ENCODE assay signal across 8 mouse cellular contexts in the genomic region with DNA sequence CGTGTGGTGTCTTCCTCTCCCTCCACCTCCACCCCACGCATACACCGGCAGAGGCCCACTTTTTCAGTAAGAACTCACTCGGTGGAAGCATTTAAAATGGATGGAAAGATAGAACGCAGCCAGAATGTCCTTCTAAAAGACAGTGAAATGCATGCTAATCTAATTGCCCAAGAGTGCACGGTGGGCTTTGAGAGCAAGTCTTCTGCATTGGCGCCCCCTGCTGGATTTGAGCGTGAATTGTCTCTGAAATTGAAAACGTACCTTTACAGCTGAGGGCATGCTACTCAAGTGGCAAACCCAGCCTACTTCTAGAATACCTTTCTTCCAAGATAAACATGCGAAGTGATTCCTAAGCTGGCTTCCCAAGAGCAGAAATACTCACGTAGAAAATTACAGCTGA.
DNase-seq lines count a peak whose midpoint lies in the region; ATAC-seq and TF ChIP-seq lines count a peak whose summit lies in the region.

No protein-coding gene starts in this region.

- TF ChIP-seq CTCF in E14TG2a.4 (conservative IDR thresholded peaks at IDR 0.05; ENCODE audit: low read length), result peak; percentile 56
- peak; percentile 92 for TF ChIP-seq CTCF in brain, embryonic 14.5 days (IDR thresholded peaks at IDR 0.05; ENCODE audit: borderline replicate concordance, extremely low read depth, insufficient read depth, insufficient read length)
- peak; percentile 56; the same call in 1 of the 2 replicates for TF ChIP-seq CTCF in embryonic fibroblast, embryonic 13.5 days (IDR thresholded peaks at IDR 0.05; ENCODE audit: borderline replicate concordance, insufficient read depth, low read length)
- TF ChIP-seq CTCF in heart, postnatal 0 days (IDR thresholded peaks at IDR 0.05; ENCODE audit: low read depth), result peak; percentile 85

- ATAC-seq in heart, postnatal 0 days (ENCODE audit: insufficient read depth, low read depth), result no peak
- no peak for ATAC-seq in liver, embryonic 13.5 days (ENCODE audit: low read depth)
- peak; percentile 87 for ATAC-seq in neural tube, embryonic 15.5 days (ENCODE audit: low FRiP score)

- no peak overlapping the region for H3K9ac ChIP-seq in heart, postnatal 0 days (replicated peaks; ENCODE audit: low read depth, low read length)
- H3K9ac ChIP-seq in liver, embryonic 13.5 days, result no peak overlapping the region
- no peak overlapping the region for H3K9ac ChIP-seq in neural tube, embryonic 15.5 days (replicated peaks)

- peaks cover 17% of the 10 kb centered on the region for H3K9me3 ChIP-seq in E14TG2a.4 (ENCODE audit: low read length)
- no peaks in the 10 kb centered on the region for H3K9me3 ChIP-seq in heart, postnatal 0 days (replicated peaks; ENCODE audit: control insufficient read depth, low read length)
- H3K9me3 ChIP-seq in liver, embryonic 13.5 days (replicated peaks), result no peaks in the 10 kb centered on the region
- no peaks in the 10 kb centered on the region for H3K9me3 ChIP-seq in neural tube, embryonic 15.5 days (replicated peaks)

- TF ChIP-seq EP300 in heart, postnatal 0 days (IDR thresholded peaks at IDR 0.05; ENCODE audit: low read depth), result no peak

- peak; percentile 94 for DNase-seq in brain, embryonic 14.5 days (ENCODE audit: low read depth)
- DNase-seq in heart, postnatal 0 days (ENCODE audit: low spot score), result peak; percentile 56
- DNase-seq in kidney, postnatal 25 days, result peak; percentile 45 to 71
- DNase-seq in liver, embryonic 13.5 days, result peak; percentile 6
- DNase-seq in thymus, postnatal 4 days, result peak; percentile 55

- TF ChIP-seq POLR2A in brain, embryonic 14.5 days (IDR thresholded peaks at IDR 0.05; ENCODE audit: borderline replicate concordance, extremely low read depth, insufficient read depth, insufficient read length, poor library complexity, severe bottlenecking), result no peak
- no peak for TF ChIP-seq POLR2A in embryonic fibroblast, embryonic 13.5 days (IDR thresholded peaks at IDR 0.05; ENCODE audit: low read depth, low read length)

- H3K36me3 ChIP-seq in E14TG2a.4 (ENCODE audit: insufficient read depth, low read length), result no peaks in the 10 kb centered on the region
- H3K36me3 ChIP-seq in heart, postnatal 0 days (replicated peaks; ENCODE audit: control insufficient read depth, insufficient read depth, low read length), result no peaks in the 10 kb centered on the region
- no peaks in the 10 kb centered on the region for H3K36me3 ChIP-seq in liver, embryonic 13.5 days
- H3K36me3 ChIP-seq in neural tube, embryonic 15.5 days, result no peaks in the 10 kb centered on the region

- no peaks in the 10 kb centered on the region for H3K27me3 ChIP-seq in E14TG2a.4 (ENCODE audit: insufficient read depth, low read length)
- 0 out of 2 replicates have a peak, but pooled peaks cover 3% of the 10 kb centered on the region for H3K27me3 ChIP-seq in heart, postnatal 0 days (ENCODE audit: control insufficient read depth, insufficient read depth, low read length)
- H3K27me3 ChIP-seq in liver, embryonic 13.5 days, result no peaks in the 10 kb centered on the region
- H3K27me3 ChIP-seq in neural tube, embryonic 15.5 days (replicated peaks), result no peaks in the 10 kb centered on the region

- WGBS in heart, postnatal 0 days, result 20% methylated on average over 11 of the region's 11 CpGs
- 23% methylated on average over 11 of the region's 11 CpGs for WGBS in liver, embryonic 13.5 days (ENCODE audit: insufficient replicate concordance)
- WGBS in neural tube, embryonic 15.5 days, result 10% methylated on average over 11 of the region's 11 CpGs

- peak overlapping the region; percentile 35; the same call in 1 of the 2 replicates for H3K4me2 ChIP-seq in heart, postnatal 0 days (ENCODE audit: low read depth, low read length)
- H3K4me2 ChIP-seq in liver, embryonic 13.5 days, result no peak overlapping the region
- H3K4me2 ChIP-seq in neural tube, embryonic 15.5 days, result peak overlapping the region; percentile 44

- H3K4me1 ChIP-seq in E14TG2a.4 (replicated peaks; ENCODE audit: low read depth, low read length), result no peaks in the 10 kb centered on the region
- no peaks in the 10 kb centered on the region for H3K4me1 ChIP-seq in embryonic fibroblast, embryonic 13.5 days (ENCODE audit: control insufficient read depth, insufficient read depth, low read length)
- H3K4me1 ChIP-seq in heart, postnatal 0 days (ENCODE audit: control insufficient read depth, insufficient read depth), result no peaks in the 10 kb centered on the region
- H3K4me1 ChIP-seq in liver, embryonic 13.5 days (replicated peaks), result no peaks in the 10 kb centered on the region
- peaks cover 13% of the 10 kb centered on the region; the same call in 1 of the 2 replicates for H3K4me1 ChIP-seq in neural tube, embryonic 15.5 days

- H3K4me3 ChIP-seq in E14TG2a.4 (replicated peaks; ENCODE audit: low read length), result no peak overlapping the region
- no peak overlapping the region for H3K4me3 ChIP-seq in embryonic fibroblast, embryonic 13.5 days (ENCODE audit: insufficient read depth, low read length)
- no peak overlapping the region for H3K4me3 ChIP-seq in heart, postnatal 0 days (ENCODE audit: low read depth, low read length)
- H3K4me3 ChIP-seq in liver, embryonic 13.5 days (replicated peaks), result no peak overlapping the region
- no peak overlapping the region for H3K4me3 ChIP-seq in neural tube, embryonic 15.5 days (replicated peaks)

- no peak overlapping the region for H3K27ac ChIP-seq in embryonic fibroblast, embryonic 13.5 days (ENCODE audit: insufficient read depth, low read length)
- H3K27ac ChIP-seq in heart, postnatal 0 days (ENCODE audit: low read depth), result no peak overlapping the region
- no peak overlapping the region for H3K27ac ChIP-seq in liver, embryonic 13.5 days
- no peak overlapping the region; the same call in 1 of the 2 replicates for H3K27ac ChIP-seq in neural tube, embryonic 15.5 days (replicated peaks)

Comparison
In these comparisons a context has a peak if more than half of its experiments do, and no peak if none do; other contexts are left out.
1. DNase-seq: peak in every context shown above with its lines; median percentile 94 in brain, embryonic 14.5 days; 58 in kidney, postnatal 25 days; 56 in heart, postnatal 0 days; 55 in thymus, postnatal 4 days; 6 in liver, embryonic 13.5 days.